8 mouse cellular contexts compared by ENCODE assay signal in genomic region chr11:108923188-108923575, GRCm38 (mm10). TPM values are rescaled to one million over a fixed set of nuclear protein-coding genes. Genes with fewer than 3 reads are reported as not detected.
DNase-seq lines count a peak whose midpoint lies in the region; ATAC-seq and TF ChIP-seq lines count a peak whose summit lies in the region.

No protein-coding gene starts in this region.

- peaks cover 16% of the 10 kb centered on the region for H3K4me1 ChIP-seq in lung, adult 2 months (ENCODE audit: control insufficient read depth, insufficient read depth, low read length)
- H3K4me1 ChIP-seq in forebrain, embryonic 14.5 days (ENCODE audit: control insufficient read depth, insufficient read depth, low read length) = peaks cover 48% of the 10 kb centered on the region
- peaks cover 69% of the 10 kb centered on the region for H3K4me1 ChIP-seq in limb, embryonic 13.5 days
- H3K4me1 ChIP-seq in olfactory bulb, adult 2 months (ENCODE audit: control insufficient read depth, insufficient read depth, low read length) = peaks cover 51% of the 10 kb centered on the region

- no peak for TF ChIP-seq CTCF in lung, adult 2 months (IDR thresholded peaks at IDR 0.05; ENCODE audit: insufficient read depth, low read length)
- no peak for TF ChIP-seq CTCF in olfactory bulb, adult 2 months (IDR thresholded peaks at IDR 0.05; ENCODE audit: insufficient read depth, low read depth, low read length)

- TF ChIP-seq POLR2A in lung, adult 2 months (IDR thresholded peaks at IDR 0.05; ENCODE audit: borderline replicate concordance, extremely low read depth, low read depth, low read length) = no peak
- no peak for TF ChIP-seq POLR2A in olfactory bulb, adult 2 months (IDR thresholded peaks at IDR 0.05; ENCODE audit: insufficient read depth, low read depth, low read length)

- H3K9ac ChIP-seq in forebrain, embryonic 14.5 days (ENCODE audit: low read length) = peak overlapping the region; percentile 93
- H3K9ac ChIP-seq in limb, embryonic 13.5 days = peak overlapping the region; percentile 97

- 16% methylated on average over 17 of the region's 17 CpGs for WGBS in lung, adult 2 months
- 1% methylated on average over 17 of the region's 17 CpGs for WGBS in forebrain, embryonic 14.5 days
- under 1% methylated on average over 17 of the region's 17 CpGs for WGBS in limb, embryonic 13.5 days
- WGBS in olfactory bulb, adult 2 months = 11% methylated on average over 17 of the region's 17 CpGs

- no peaks in the 10 kb centered on the region for H3K27me3 ChIP-seq in forebrain, embryonic 14.5 days (replicated peaks; ENCODE audit: control insufficient read depth, insufficient read depth, low read length)
- H3K27me3 ChIP-seq in limb, embryonic 13.5 days = no peaks in the 10 kb centered on the region

- H3K4me2 ChIP-seq in forebrain, embryonic 14.5 days (ENCODE audit: low read length) = peak overlapping the region; percentile 89
- peak overlapping the region; percentile 88 for H3K4me2 ChIP-seq in limb, embryonic 13.5 days (replicated peaks)

- H3K36me3 ChIP-seq in forebrain, embryonic 14.5 days (ENCODE audit: control insufficient read depth, insufficient read depth, low read length) = no peaks in the 10 kb centered on the region
- H3K36me3 ChIP-seq in limb, embryonic 13.5 days = peaks cover 22% of the 10 kb centered on the region

- DNase-seq in lung, adult 2 months = no peak
- no peak for DNase-seq in lung, postnatal 10 days
- DNase-seq in forebrain, embryonic 14.5 days (ENCODE audit: low spot score) = no peak
- DNase-seq in MN1 (ENCODE audit: low spot score) = no peak
- no peak for DNase-seq in thymus, postnatal 0 days (ENCODE audit: low spot score)

- H3K27ac ChIP-seq in forebrain, embryonic 14.5 days (ENCODE audit: low read depth, low read length) = peak overlapping the region; percentile 23; the same call in 1 of the 2 replicates
- peak overlapping the region; percentile 100 for H3K27ac ChIP-seq in limb, embryonic 13.5 days
- H3K27ac ChIP-seq in olfactory bulb, adult 2 months (ENCODE audit: insufficient read depth, low read depth, low read length) = no peak overlapping the region

- H3K4me3 ChIP-seq in lung, adult 2 months (replicated peaks; ENCODE audit: extremely low read depth, low read depth, low read length) = peak overlapping the region; percentile 87
- peak overlapping the region; percentile 86 for H3K4me3 ChIP-seq in forebrain, embryonic 14.5 days (ENCODE audit: low read depth, low read length)
- peak overlapping the region; percentile 85 for H3K4me3 ChIP-seq in limb, embryonic 13.5 days
- peak overlapping the region; percentile 89 for H3K4me3 ChIP-seq in olfactory bulb, adult 2 months (ENCODE audit: insufficient read depth, low read depth, low read length)

- no peak for ATAC-seq in forebrain, embryonic 14.5 days
- ATAC-seq in limb, embryonic 13.5 days (ENCODE audit: low FRiP score, low read depth) = no peak
- ATAC-seq in megakaryocyte, adult 5-6 weeks (ENCODE audit: poor library complexity, severe bottlenecking) = no peak

- no peaks in the 10 kb centered on the region for H3K9me3 ChIP-seq in forebrain, embryonic 14.5 days (replicated peaks; ENCODE audit: control insufficient read depth, low read length)
- H3K9me3 ChIP-seq in limb, embryonic 13.5 days = no peaks in the 10 kb centered on the region

RNA-seq across cellular contexts. Expression of gene Axin2, which starts 3.0 kb away (rescaled TPM):
- 14.4 and 17.9 TPM in 2 replicates for polyA plus RNA-seq in lung, adult 2 months (2012; rRNA removed)
- polyA plus RNA-seq in forebrain, embryonic 14.5 days (2014; fragmentation: Nextera tagmentation; extraction: Ambion mirVana) = 7.8 and 9.4 TPM in 2 replicates
- polyA plus RNA-seq in limb, embryonic 13.5 days (2015; fragmentation: Nextera tagmentation; extraction: Ambion mirVana) = 18.1 and 19.7 TPM in 2 replicates
- not detected in 2 replicates for polyA plus RNA-seq in olfactory bulb, adult 2 months (2012; ENCODE audit: insufficient read depth, insufficient read length, low replicate concordance, missing spikeins)
- total RNA-seq in megakaryocyte, adult 5-6 weeks (2015) = 1.8 and 3.1 TPM in 2 replicates
- 1.3 and 1.5 TPM in 2 replicates for total RNA-seq in megakaryocyte, adult 5-6 weeks (2017)
- polyA plus RNA-seq in thymus, postnatal 0 days (2015; fragmentation: Nextera tagmentation; extraction: Ambion mirVana) = 3.6 TPM in 2 replicates
